Mouse (Mus musculus) erythroblast, embryonic 14.5 days (primary cell): ENCODE data around the gene Arpp21. TPM values are rescaled to one million over a fixed set of nuclear protein-coding genes. Genes with fewer than 3 reads are reported as not detected.

ENCODE experiments used
- H3K27me3 ChIP-seq: 2 replicates; pipeline ENCODE4 v1.6.1; 2012; ENCODE audit warnings: inconsistent platforms; ENCODE audit not compliant: control insufficient read depth
- H3K36me3 ChIP-seq: 2 replicates; pipeline ENCODE4 v1.6.1; 2012; ENCODE audit warnings: mild to moderate bottlenecking, inconsistent platforms; ENCODE audit not compliant: control insufficient read depth
- H3K4me1 ChIP-seq: 2 replicates; pipeline ENCODE4 v1.6.1; 2012; ENCODE audit warnings: inconsistent platforms; ENCODE audit not compliant: control insufficient read depth
- H3K4me3 ChIP-seq: replicated peaks from 2 replicates; pipeline ENCODE3; 2012; ENCODE audit warnings: moderate library complexity, mild to moderate bottlenecking, inconsistent platforms
- H3K9me3 ChIP-seq: 2 replicates; pipeline ENCODE4 v1.6.1; 2012; ENCODE audit warnings: low read length, inconsistent platforms, mixed read lengths; ENCODE audit not compliant: control insufficient read depth
- GATA1 ChIP-seq: IDR thresholded peaks from 2 replicates; pipeline ENCODE4 v1.6.1; 2012; ENCODE audit warnings: low read length, inconsistent platforms, mixed read lengths
- TAL1 ChIP-seq: IDR thresholded peaks from 3 replicates; pipeline ENCODE4 v1.6.1; 2012; ENCODE audit warnings: low read length, inconsistent platforms, mixed read lengths
- polyA plus RNA-seq: library from polyadenylated mRNA; stranded (reverse); fragments of >175 nt; gene quantifications from 2 replicates; pipeline ENCODE4 v1.2.3, GENCODE M21; 2012

The Arpp21 gene
- polyA plus RNA-seq, 1 experiment = 0.03 TPM

DNA sequence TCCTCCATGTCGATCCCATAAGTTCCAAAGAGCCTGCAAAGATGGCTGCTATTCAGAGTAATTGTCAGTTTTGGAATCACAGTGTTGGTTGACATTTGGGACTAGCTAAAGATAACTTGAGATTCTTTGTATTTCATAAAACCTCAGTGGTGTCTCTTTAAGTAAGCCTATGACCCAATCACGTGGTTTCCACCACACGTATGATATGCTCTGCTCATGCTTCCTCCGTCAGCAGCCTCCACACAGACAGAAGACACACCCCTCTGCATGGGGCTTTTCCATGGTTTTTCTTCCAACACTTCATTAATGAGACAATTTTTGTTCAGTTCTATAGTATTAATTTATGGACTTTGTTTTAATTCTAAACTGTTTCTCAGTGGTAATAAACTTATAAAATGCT is 71.1 kb downstream of the Arpp21 start:
- Histone ChIP-seq H3K4me1 (no peaks in the 10 kb centered on the region), H3K4me3 (no peak overlapping the region), H3K36me3 (no peaks in the 10 kb centered on the region), H3K9me3 (no peaks in the 10 kb centered on the region), H3K27me3 (no peaks in the 10 kb centered on the region)
- TF ChIP-seq TAL1 (no peak), GATA1 (no peak)

GRCm38 (mm10) chr9:112160981-112161380 is 74.8 kb downstream of the Arpp21 start:
- no peaks in the 10 kb centered on the region for H3K9me3 ChIP-seq
- no peaks in the 10 kb centered on the region for H3K36me3 ChIP-seq
- H3K27me3 ChIP-seq = peaks cover 5% of the 10 kb centered on the region
- H3K4me3 ChIP-seq = no peak overlapping the region
- H3K4me1 ChIP-seq = no peaks in the 10 kb centered on the region
- TF ChIP-seq TAL1 (no peak), GATA1 (no peak)

DNA sequence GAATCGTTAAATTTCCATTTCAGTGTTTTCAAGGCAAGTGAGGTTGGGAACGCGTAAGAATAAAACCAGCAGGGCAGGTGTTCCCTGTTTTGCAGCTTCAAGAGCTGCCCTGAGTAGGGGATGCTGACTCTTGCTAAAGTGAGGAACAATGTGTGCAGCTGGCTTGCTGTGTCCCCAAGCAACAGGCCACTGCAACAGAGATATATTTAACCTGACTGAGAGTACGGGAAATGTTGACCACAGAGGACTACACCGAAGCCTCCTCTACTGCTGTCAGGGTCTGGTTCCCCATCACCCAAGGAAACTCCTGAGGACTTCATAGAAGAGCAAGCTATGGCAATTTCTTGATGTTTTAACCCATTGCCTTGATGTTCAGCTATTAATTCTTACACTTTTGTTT is 81.8 kb downstream of the Arpp21 start:
- no peak for TF ChIP-seq TAL1
- TF ChIP-seq GATA1 = no peak
- Histone ChIP-seq H3K9me3 (no peaks in the 10 kb centered on the region), H3K36me3 (no peaks in the 10 kb centered on the region), H3K4me1 (peaks cover 12% of the 10 kb centered on the region), H3K27me3 (peaks cover 4% of the 10 kb centered on the region), H3K4me3 (no peak overlapping the region)

DNA sequence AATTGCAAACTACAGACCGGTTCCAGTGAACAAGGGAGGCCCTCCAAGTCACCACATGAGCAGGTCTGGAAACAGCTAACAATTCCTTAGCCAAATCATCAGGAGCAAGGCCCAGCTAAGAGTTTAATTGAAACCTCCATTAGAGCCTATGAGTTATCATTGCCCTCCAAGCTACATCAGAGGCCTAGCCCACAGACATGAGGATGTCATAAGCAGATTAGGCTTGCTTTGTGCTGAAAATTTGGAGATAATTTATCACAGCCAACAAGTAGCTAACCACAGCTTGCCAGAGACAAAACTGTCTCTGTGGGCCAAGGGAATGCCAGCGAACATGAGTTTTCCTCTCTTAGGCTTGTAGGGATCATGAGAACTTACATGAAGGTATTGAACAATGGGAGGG is 83.0 kb downstream of the Arpp21 start:
- H3K4me3 ChIP-seq = no peak overlapping the region
- no peaks in the 10 kb centered on the region for H3K9me3 ChIP-seq
- H3K4me1 ChIP-seq = peaks cover 12% of the 10 kb centered on the region
- peaks cover 2% of the 10 kb centered on the region; the same call in 1 of the 2 replicates for H3K27me3 ChIP-seq
- TF ChIP-seq TAL1 = no peak
- no peak for TF ChIP-seq GATA1
- no peaks in the 10 kb centered on the region for H3K36me3 ChIP-seq

DNA sequence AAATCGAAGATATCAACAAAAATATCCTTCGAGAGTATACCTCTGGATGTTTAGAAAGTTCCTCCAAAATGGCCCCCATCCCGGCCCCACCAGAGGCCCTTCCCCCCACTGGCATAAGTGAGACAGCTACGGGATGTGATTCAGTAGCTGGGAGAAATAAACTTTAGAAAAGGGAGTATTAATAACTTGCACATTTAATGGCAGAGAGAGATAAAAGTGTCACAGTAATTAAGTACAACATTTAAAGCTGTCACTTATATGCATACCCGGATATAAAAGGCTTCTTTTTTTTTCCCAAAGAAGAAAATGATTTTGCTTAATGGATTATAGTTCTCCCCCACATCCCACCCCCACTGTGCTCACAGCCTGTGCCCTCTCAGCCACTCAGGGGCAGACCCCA is 84.6 kb downstream of the Arpp21 start:
- peaks cover 12% of the 10 kb centered on the region for H3K4me1 ChIP-seq
- H3K27me3 ChIP-seq = no peaks in the 10 kb centered on the region
- no peak overlapping the region for H3K4me3 ChIP-seq
- no peak for TF ChIP-seq TAL1
- TF ChIP-seq GATA1 = no peak
- no peaks in the 10 kb centered on the region for H3K9me3 ChIP-seq
- no peaks in the 10 kb centered on the region for H3K36me3 ChIP-seq

GRCm38 (mm10) chr9:112140658-112141057 is 95.1 kb downstream of the Arpp21 start:
- Histone ChIP-seq H3K4me3 (no peak overlapping the region), H3K9me3 (no peaks in the 10 kb centered on the region), H3K27me3 (no peaks in the 10 kb centered on the region), H3K36me3 (no peaks in the 10 kb centered on the region), H3K4me1 (peaks cover 2% of the 10 kb centered on the region; the same call in 1 of the 2 replicates)
- TF ChIP-seq GATA1 (no peak), TAL1 (no peak)

GRCm38 (mm10) chr9:112137820-112138219 is 97.9 kb downstream of the Arpp21 start:
- no peaks in the 10 kb centered on the region for H3K27me3 ChIP-seq
- no peak overlapping the region for H3K4me3 ChIP-seq
- H3K9me3 ChIP-seq = no peaks in the 10 kb centered on the region
- no peaks in the 10 kb centered on the region for H3K36me3 ChIP-seq
- H3K4me1 ChIP-seq = peaks cover 2% of the 10 kb centered on the region; the same call in 1 of the 2 replicates
- no peak for TF ChIP-seq GATA1
- TF ChIP-seq TAL1 = no peak

DNA sequence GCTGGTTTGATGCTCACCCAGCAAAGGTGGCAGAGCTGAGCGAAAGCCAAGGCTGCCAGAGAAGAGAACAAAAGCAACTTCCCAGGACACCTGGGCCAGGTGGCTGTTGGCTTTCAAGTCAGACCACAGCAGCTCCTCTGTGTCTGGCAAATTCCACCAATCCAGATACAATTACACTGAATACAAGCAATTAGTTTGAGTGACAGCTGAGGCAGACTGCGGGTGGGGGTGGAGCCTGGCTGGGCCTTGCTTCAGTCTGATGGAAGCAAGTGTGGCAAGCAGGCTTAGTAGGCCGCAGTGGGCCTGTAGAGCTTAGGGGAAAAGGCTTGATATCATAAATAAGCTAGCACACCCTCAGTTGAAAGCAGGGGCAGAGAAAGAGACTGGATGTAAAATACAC is 104.9 kb downstream of the Arpp21 start:
- Histone ChIP-seq H3K9me3 (no peaks in the 10 kb centered on the region), H3K36me3 (no peaks in the 10 kb centered on the region), H3K27me3 (no peaks in the 10 kb centered on the region), H3K4me3 (no peak overlapping the region), H3K4me1 (no peaks in the 10 kb centered on the region)
- TF ChIP-seq GATA1 (no peak), TAL1 (no peak)

DNA sequence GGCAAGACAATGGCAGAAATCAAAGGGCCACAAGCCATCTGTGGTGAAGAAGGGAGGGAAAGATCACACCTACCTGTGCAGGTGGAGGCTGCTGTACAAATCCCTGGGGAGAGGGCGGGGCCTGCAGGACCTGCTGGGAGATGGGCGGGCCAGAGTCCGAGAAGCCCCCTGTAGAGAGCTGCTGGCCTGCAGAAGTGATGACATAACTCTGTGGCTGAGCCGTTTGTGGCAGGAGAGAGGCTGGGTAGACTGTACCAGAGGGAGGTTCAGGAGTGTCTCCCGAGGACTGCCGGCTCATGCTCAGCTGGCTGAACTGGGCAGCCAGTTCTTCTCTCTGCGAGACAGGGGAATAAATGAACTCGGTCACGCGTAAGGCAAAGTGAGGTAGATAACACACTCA is 111.1 kb downstream of the Arpp21 start:
- no peaks in the 10 kb centered on the region for H3K36me3 ChIP-seq
- H3K4me3 ChIP-seq = no peak overlapping the region
- peaks cover 10% of the 10 kb centered on the region for H3K27me3 ChIP-seq
- no peaks in the 10 kb centered on the region for H3K9me3 ChIP-seq
- no peaks in the 10 kb centered on the region for H3K4me1 ChIP-seq
- TF ChIP-seq GATA1 = no peak
- TF ChIP-seq TAL1 = no peak

DNA sequence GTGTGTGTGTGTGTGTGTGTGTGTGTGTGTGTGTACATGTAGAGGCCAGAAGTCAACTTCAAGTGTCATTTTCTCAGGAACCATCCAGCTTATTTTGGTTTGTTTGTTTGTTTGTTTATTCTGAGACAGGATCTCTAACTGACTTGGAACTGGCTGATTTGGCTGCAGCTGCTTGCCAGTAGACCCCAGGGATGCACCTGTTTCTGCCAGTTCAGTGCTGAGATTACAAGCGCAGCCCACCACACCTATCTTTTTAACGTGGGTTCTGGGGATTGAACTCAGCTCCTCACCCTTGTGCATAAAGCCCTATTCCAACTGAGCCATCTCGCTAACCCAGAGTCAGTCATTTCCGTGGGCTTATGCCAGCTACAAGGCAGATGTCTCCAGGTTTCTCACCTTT is 111.6 kb downstream of the Arpp21 start:
- H3K4me3 ChIP-seq = no peak overlapping the region
- H3K36me3 ChIP-seq = no peaks in the 10 kb centered on the region
- peaks cover 15% of the 10 kb centered on the region for H3K27me3 ChIP-seq
- H3K9me3 ChIP-seq = no peaks in the 10 kb centered on the region
- no peak for TF ChIP-seq TAL1
- no peak for TF ChIP-seq GATA1
- H3K4me1 ChIP-seq = no peaks in the 10 kb centered on the region

DNA sequence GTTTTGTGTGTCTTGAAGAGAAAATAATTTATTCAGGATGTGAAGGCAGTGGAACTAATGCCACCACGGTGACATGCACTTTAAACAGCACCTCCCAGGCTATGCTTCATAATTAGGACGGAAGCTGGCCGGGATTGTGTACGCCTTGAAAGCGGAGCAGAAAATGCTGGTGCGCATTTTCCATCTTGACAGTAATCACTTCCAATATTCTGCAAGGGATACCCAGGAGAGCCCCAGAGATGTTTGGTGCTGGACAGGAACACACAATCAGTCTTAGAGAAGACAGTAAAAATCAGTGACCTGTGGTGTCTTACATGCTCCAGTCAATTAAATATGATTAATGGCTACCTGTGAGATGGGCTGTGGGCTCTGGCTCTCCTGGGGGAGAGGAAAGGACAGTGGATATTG is 112.3 kb downstream of the Arpp21 start:
- Histone ChIP-seq H3K27me3 (peaks cover 22% of the 10 kb centered on the region), H3K9me3 (no peaks in the 10 kb centered on the region), H3K4me1 (no peaks in the 10 kb centered on the region), H3K36me3 (no peaks in the 10 kb centered on the region), H3K4me3 (no peak overlapping the region)
- no peak for TF ChIP-seq TAL1
- TF ChIP-seq GATA1 = no peak
